Mouse (Mus musculus) heart, postnatal 0 days (tissue): ENCODE measurements around the gene Lgi4.

Source experiments
- CTCF ChIP-seq: IDR thresholded peaks from 2 replicates; pipeline ENCODE4 v1.5.1; 2016; ENCODE audit warnings: antibody characterized with exemption, control low read depth, low read depth
- EP300 ChIP-seq: IDR thresholded peaks from 2 replicates; pipeline ENCODE4 v1.6.1; 2016; ENCODE audit warnings: antibody characterized with exemption, low read depth

DNA sequence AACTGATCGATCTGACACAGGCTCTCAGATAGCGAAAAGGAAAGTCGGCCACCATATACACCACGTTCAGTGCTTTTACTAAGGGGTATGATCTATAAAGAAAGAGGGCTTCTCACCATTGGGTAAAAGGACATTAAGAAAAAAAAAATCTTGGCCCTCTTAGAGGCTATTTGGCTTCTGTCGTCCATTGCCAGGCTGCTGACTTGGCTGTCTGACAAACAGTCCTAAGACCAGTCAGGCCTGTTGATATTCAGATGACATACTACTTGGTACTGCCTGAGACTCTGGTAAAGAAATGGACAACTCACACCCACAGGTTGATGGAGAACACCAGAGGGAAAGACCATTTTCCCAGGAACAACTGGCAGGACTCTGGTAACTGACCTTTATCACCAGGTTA is 46.2 kb upstream of the Lgi4 start:
- TF ChIP-seq CTCF: no peak
- TF ChIP-seq EP300: no peak
